Mouse (Mus musculus) liver, embryonic 14.5 days (tissue): Measurements from ENCODE around the gene Ovgp1. TPM values are rescaled to one million over a fixed set of nuclear protein-coding genes. Genes with fewer than 3 reads are reported as not detected.
"Not testable (repeated sequence)": the region's sequence is repeated elsewhere in the genome, so short reads cannot be mapped to it uniquely, and the experiment has no call there.

Experiments used
- ATAC-seq: fragments of 200-750 bp; cut with Nextera tagmentation; 2 replicates; pipeline ENCODE4 v1.8.0; 2017; ENCODE audit warnings: moderate number of reproducible peaks, mild to moderate bottlenecking, moderate library complexity; ENCODE audit not compliant: insufficient read depth
- DNase-seq, 3 experiments: peaks; one replicate each; pipeline ENCODE4 v3.0.0-alpha.2; 2012 to 2013; ENCODE audit warnings: low read depth in 3 of 3, low spot score in 3 of 3
- H3K27ac ChIP-seq: fragments of 300-500 bp; sonication (generic); 2 replicates; pipeline ENCODE4 v1.5.1; 2014; ENCODE audit warnings: moderate library complexity, mild to moderate bottlenecking, control low read depth, inconsistent platforms
- H3K27me3 ChIP-seq: fragments of 300-500 bp; sonication (generic); 2 replicates; pipeline ENCODE4 v1.6.1; 2014; ENCODE audit warnings: mild to moderate bottlenecking, low read length, moderate library complexity; ENCODE audit not compliant: control insufficient read depth, insufficient read depth
- H3K36me3 ChIP-seq: fragments of 300-500 bp; sonication (generic); replicated peaks from 2 replicates; pipeline ENCODE4 v1.6.1; 2014; ENCODE audit warnings: low read depth; ENCODE audit not compliant: control insufficient read depth, insufficient read depth
- H3K4me1 ChIP-seq, 2 experiments: fragments of 200-500 bp in 1 of 2; fragments of 300-500 bp in 1 of 2; sonication (generic) in 1 of 2; replicated peaks; 2 replicates each; pipeline ENCODE4 v1.6.1; 2012 to 2014; ENCODE audit warnings: antibody characterized with exemption in 1 of 2, inconsistent platforms in 1 of 2, low read length in 1 of 2; ENCODE audit not compliant: control insufficient read depth in 2 of 2, insufficient read depth in 2 of 2
- H3K4me2 ChIP-seq: fragments of 300-500 bp; sonication (generic); 2 replicates; pipeline ENCODE4 v1.6.1; 2014; ENCODE audit warnings: low read depth, mild to moderate bottlenecking, control low read depth, moderate library complexity
- H3K4me3 ChIP-seq, 2 experiments: fragments of 200-500 bp in 1 of 2; fragments of 300-500 bp in 1 of 2; sonication (generic) in 1 of 2; 2 replicates each; pipeline ENCODE4 v1.5.1; 2012 to 2014; ENCODE audit warnings: low read depth in 2 of 2, low read length in 2 of 2, mild to moderate bottlenecking in 2 of 2, control low read depth in 1 of 2, inconsistent platforms in 1 of 2, moderate library complexity in 1 of 2; ENCODE audit not compliant: insufficient read depth in 1 of 2
- H3K9ac ChIP-seq: fragments of 300-500 bp; sonication (generic); replicated peaks from 2 replicates; pipeline ENCODE4 v1.6.1; 2014; ENCODE audit warnings: mild to moderate bottlenecking, control low read depth, moderate library complexity
- H3K9me3 ChIP-seq: fragments of 300-500 bp; sonication (generic); 2 replicates; pipeline ENCODE4 v1.6.1; 2016; ENCODE audit warnings: low read length, mixed read lengths; ENCODE audit not compliant: control insufficient read depth
- CTCF ChIP-seq: IDR thresholded peaks from 2 replicates; pipeline ENCODE4 v1.5.1; 2016; ENCODE audit warnings: antibody characterized with exemption, low read depth, control low read depth
- EP300 ChIP-seq: IDR thresholded peaks from 2 replicates; pipeline ENCODE4 v1.6.1; 2016; ENCODE audit warnings: antibody characterized with exemption, low read depth
- WGBS: fragments of 180-500 bp; shearing (Covaris S2); extraction: QIAGEN DNeasy Blood & Tissue Kit; methylation state at CpG from one replicate; pipeline ENCODE4 v1.1.7; 2014; ENCODE audit not compliant: insufficient replicate concordance; 5-methylcytosine and 5-hydroxymethylcytosine counted together
- polyA plus RNA-seq, 2 experiments: library from polyadenylated mRNA; depleted of rRNA in 1 of 2; stranded (reverse) in 1 of 2; unstranded in 1 of 2; fragments of >200 nt; fragmentation: Nextera tagmentation in 1 of 2; extraction: Ambion mirVana in 1 of 2; gene quantifications; 2 replicates each; pipeline versions ENCODE4 v1.2.1 to v1.2.3; 2012 to 2014

The Ovgp1 gene
- polyA plus RNA-seq, 2 experiments, result 0.24 to 1.2 TPM

GRCm38 (mm10) chr3:105959585-105959984, 13.9 kb upstream of the Ovgp1 start:
- H3K9ac ChIP-seq, result peak overlapping the region; percentile 93
- peak; percentile 24 for ATAC-seq
- 0% methylated on average over 26 of the region's 26 CpGs for WGBS
- no peak for TF ChIP-seq EP300
- TF ChIP-seq CTCF, result no peak
- peak in 2 of 3 experiments; percentile 16 to 22 for DNase-seq
- peaks cover 36% of the 10 kb centered on the region for H3K36me3 ChIP-seq
- H3K4me2 ChIP-seq, result peak overlapping the region; percentile 96
- no peaks in the 10 kb centered on the region for H3K27me3 ChIP-seq
- peaks cover 13% of the 10 kb centered on the region in 2 experiments for H3K4me1 ChIP-seq
- peak overlapping the region; percentile 37 for H3K27ac ChIP-seq
- H3K4me3 ChIP-seq, result peak overlapping the region; percentile 70 to 83
- no peaks in the 10 kb centered on the region for H3K9me3 ChIP-seq

GRCm38 (mm10) chr3:105959999-105960398, 13.5 kb upstream of the Ovgp1 start, which contains the start of gene Atp5f1:
TSS of gene Atp5f1 (minus strand) at chr3:105960099.
- Histone ChIP-seq H3K9me3 (no peaks in the 10 kb centered on the region), H3K27me3 (no peaks in the 10 kb centered on the region), H3K4me1 (peaks cover 13% of the 10 kb centered on the region in 2 experiments), H3K9ac (peak within 1 kb of the TSS; percentile 93), H3K27ac (peak within 1 kb of the TSS; percentile 46), H3K36me3 (peaks cover 37% of the 10 kb centered on the region), H3K4me3 (peak within 1 kb of the TSS; percentile 83 to 92), H3K4me2 (peak within 1 kb of the TSS; percentile 98)
- 8% methylated on average over 6 of the region's 6 CpGs for WGBS
- no peak for DNase-seq
- ATAC-seq, result no peak
- TF ChIP-seq EP300, result no peak

- H3K27ac ChIP-seq, result no peak overlapping the region
- WGBS, result 88% methylated on average over 2 of the region's 2 CpGs
- DNase-seq (peak in 2 of 3 experiments; percentile 12 to 24), ATAC-seq (no peak)
- no peak overlapping the region for H3K9ac ChIP-seq
- H3K36me3 ChIP-seq, result peaks cover 42% of the 10 kb centered on the region
- H3K4me3 ChIP-seq, result peak overlapping the region in 1 of 2 experiments; percentile 83; a peak in 2 of 4 replicates
- H3K4me1 ChIP-seq, result peaks cover 13% of the 10 kb centered on the region in 2 experiments
- H3K4me2 ChIP-seq, result peak overlapping the region; percentile 96
- no peaks in the 10 kb centered on the region for H3K27me3 ChIP-seq
- no peaks in the 10 kb centered on the region for H3K9me3 ChIP-seq
- TF ChIP-seq EP300, result no peak
- peak; percentile 48 for TF ChIP-seq CTCF
These were observed 12.8 kb upstream of the Ovgp1 start for GRCm38 (mm10) chr3:105960700-105961099.

- TF ChIP-seq CTCF (no peak), EP300 (no peak)
- no peak overlapping the region for H3K4me2 ChIP-seq
These were observed 1.6 kb upstream of the Ovgp1 start for GRCm38 (mm10) chr3:105971831-105972446.

GRCm38 (mm10) chr3:105974174-105974573, 663 bp downstream of the Ovgp1 start:
- H3K4me3 ChIP-seq, result no peak overlapping the region
- H3K4me1 ChIP-seq, result no peaks in the 10 kb centered on the region
- 68% methylated on average over 2 of the region's 2 CpGs for WGBS
- no peak for ATAC-seq
- H3K9me3 ChIP-seq, result no peaks in the 10 kb centered on the region
- no peak overlapping the region for H3K4me2 ChIP-seq
- no peak overlapping the region for H3K9ac ChIP-seq
- TF ChIP-seq CTCF (no peak), EP300 (no peak)
- H3K27me3 ChIP-seq, result no peaks in the 10 kb centered on the region
- H3K36me3 ChIP-seq, result no peaks in the 10 kb centered on the region; the same call in 1 of the 2 replicates
- H3K27ac ChIP-seq, result no peak overlapping the region
- no peak for DNase-seq

More at GRCm38 (mm10) chr3:105971831-105972446, 1.6 kb upstream of the Ovgp1 start:
- no peak overlapping the region for H3K27ac ChIP-seq
- 66% methylated on average over 5 of the region's 5 CpGs for WGBS
- H3K4me1 ChIP-seq, result no peaks in the 10 kb centered on the region
- no peak overlapping the region for H3K4me3 ChIP-seq
- DNase-seq (no peak), ATAC-seq (no peak)
- H3K9me3 ChIP-seq, result no peaks in the 10 kb centered on the region
- peaks cover 20% of the 10 kb centered on the region for H3K36me3 ChIP-seq
- H3K27me3 ChIP-seq, result no peaks in the 10 kb centered on the region
- H3K9ac ChIP-seq, result no peak overlapping the region

GRCm38 (mm10) chr3:105989611-105990010, 16.1 kb downstream of the Ovgp1 start:
- H3K9me3 ChIP-seq, H3K4me2 ChIP-seq, H3K27me3 ChIP-seq, ATAC-seq, H3K9ac ChIP-seq, H3K36me3 ChIP-seq, H3K4me1 ChIP-seq, H3K4me3 ChIP-seq, H3K27ac ChIP-seq, DNase-seq: not testable (repeated sequence)
- 65% methylated on average over 5 of the region's 5 CpGs for WGBS
